In the genomic region with DNA sequence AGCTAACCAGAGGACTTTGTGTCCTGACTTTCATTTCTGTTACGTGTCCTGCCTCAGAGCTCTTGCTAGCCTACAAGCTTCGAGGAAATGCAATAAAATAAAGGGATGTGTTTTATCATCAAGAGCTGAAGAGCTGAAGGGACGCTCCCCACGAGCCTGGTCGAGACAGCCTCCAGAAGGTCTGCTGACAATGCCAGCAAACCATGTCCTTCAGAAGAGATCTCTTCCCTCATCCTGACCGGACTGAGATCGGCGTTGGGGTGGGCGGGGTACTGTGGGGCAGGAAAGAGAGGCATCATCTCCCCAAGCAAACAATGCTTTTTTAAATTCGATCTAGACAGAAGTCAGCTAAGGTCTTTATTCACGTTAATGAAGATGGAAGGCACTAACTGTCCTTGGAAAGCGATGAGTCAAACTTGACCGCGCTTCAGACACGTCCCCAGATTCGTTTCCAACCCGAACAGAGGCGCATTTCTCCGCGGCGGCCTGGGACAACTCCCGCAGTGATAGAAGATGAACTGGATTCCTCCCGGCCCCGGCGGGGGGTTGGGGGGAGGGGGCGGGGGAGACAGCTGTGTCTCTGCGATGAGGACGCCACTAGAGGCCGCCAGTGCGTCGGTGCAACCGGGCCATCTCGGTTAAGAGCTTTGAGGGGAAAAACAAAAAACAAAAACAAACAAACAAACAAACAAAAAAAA, we compare ENCODE assay signal across 9 mouse cellular contexts. TPM values are rescaled to one million over a fixed set of nuclear protein-coding genes. Genes with fewer than 3 reads are reported as not detected.
DNase-seq lines count a peak whose midpoint lies in the region; ATAC-seq and TF ChIP-seq lines count a peak whose summit lies in the region.
"Had no signal": no experiment of that assay in that cellular context is flagged by ENCODE, and none has a peak within 500 bp of the region (broad histone marks: within the 10 kb centered on the region; RNA-seq: fewer than 3 reads in every experiment).

No protein-coding gene starts in this region.

- H3K9me3 ChIP-seq in CH12.LX (replicated peaks; ENCODE audit: low read length), result no peaks in the 10 kb centered on the region
- H3K9me3 ChIP-seq in forebrain, embryonic 15.5 days, result no peaks in the 10 kb centered on the region
- H3K9me3 ChIP-seq in hindbrain, embryonic 10.5 days, result no peaks in the 10 kb centered on the region

- peaks cover 6 to 32% of the 10 kb centered on the region in 2 experiments for H3K4me1 ChIP-seq in CH12.LX (ENCODE audit: control insufficient read depth in 1 of 2, insufficient read depth in 2 of 2)
- H3K4me1 ChIP-seq in forebrain, embryonic 15.5 days, result peaks cover 68% of the 10 kb centered on the region
- peaks cover 62% of the 10 kb centered on the region for H3K4me1 ChIP-seq in hindbrain, embryonic 10.5 days (replicated peaks)

- H3K79me2 ChIP-seq in CH12.LX (replicated peaks; ENCODE audit: control insufficient read depth, extremely low read depth, insufficient read depth, poor library complexity, severe bottlenecking) (no peaks in the 10 kb centered on the region), macrophage (ENCODE audit: inconsistent target) (peaks cover 79% of the 10 kb centered on the region)

- peak overlapping the region; percentile 91 for H3K4me2 ChIP-seq in CH12.LX (ENCODE audit: insufficient read depth, low read depth, poor library complexity, severe bottlenecking)
- H3K4me2 ChIP-seq in forebrain, embryonic 15.5 days (replicated peaks), result peak overlapping the region; percentile 76

- H3K27me3 ChIP-seq in CH12.LX (replicated peaks), result peaks cover 41% of the 10 kb centered on the region
- H3K27me3 ChIP-seq in forebrain, embryonic 15.5 days, result peaks cover 19% of the 10 kb centered on the region; the same call in 1 of the 2 replicates
- peaks cover 71% of the 10 kb centered on the region for H3K27me3 ChIP-seq in hindbrain, embryonic 10.5 days (ENCODE audit: insufficient read depth, poor library complexity, severe bottlenecking)

- H3K27ac ChIP-seq in CH12.LX (ENCODE audit: insufficient read depth, low read depth) (no peak overlapping the region), macrophage (peak overlapping the region; percentile 78)
- H3K27ac ChIP-seq in forebrain, embryonic 15.5 days (replicated peaks), result peak overlapping the region; percentile 54
- H3K27ac ChIP-seq in hindbrain, embryonic 10.5 days, result 0 out of 2 replicates have a peak overlapping the region, but pooled peaks have one; percentile 54

- TF ChIP-seq CTCF in CH12.LX (conservative IDR thresholded peaks at IDR 0.05 in 1 of 2, IDR thresholded peaks at IDR 0.05 in 1 of 2; ENCODE audit: low read depth in 2 of 2, low read length in 2 of 2), result peak in 1 of 2 experiments; percentile 56; a peak in 2 of 4 replicates

- dilution Hi-C loops in CH12.LX (cut with MboI; ENCODE audit: extremely low pct_ligation_motif_present, extremely low pct_unique_long_range_greater_than_20kb, low sequenced_read_pairs), result no loop called here

- H3K36me3 ChIP-seq in CH12.LX (replicated peaks in 1 of 2; ENCODE audit: control insufficient read depth in 1 of 2, insufficient read depth in 1 of 2, low read length in 1 of 2) (no peaks in the 10 kb centered on the region), macrophage (ENCODE audit: inconsistent target) (no peaks in the 10 kb centered on the region)
- H3K36me3 ChIP-seq in forebrain, embryonic 15.5 days, result no peaks in the 10 kb centered on the region
- H3K36me3 ChIP-seq in hindbrain, embryonic 10.5 days, result no peaks in the 10 kb centered on the region

- H3K9ac ChIP-seq in CH12.LX (ENCODE audit: insufficient read depth, low read depth), result peak overlapping the region; percentile 11; the same call in 1 of the 2 replicates
- peak overlapping the region; percentile 38 for H3K9ac ChIP-seq in forebrain, embryonic 15.5 days (replicated peaks)

- in situ Hi-C loops in CH12.LX (cut with MboI; ENCODE audit: low pct_ligation_motif_present, low pct_unique_long_range_greater_than_20kb, low sequenced_read_pairs), result loop anchor here (5.0 to 25.0 kb wide), 5 partner anchors 654 to 1279 kb away; no protein-coding TSS in a partner anchor

- peak; percentile 64 for DNase-seq in CH12.LX (ENCODE audit: extremely low read depth)
- peak; percentile 84 for DNase-seq in brain, adult 2 months (ENCODE audit: low read depth, low spot score)
- DNase-seq in hindbrain, embryonic 10.5 days (ENCODE audit: low spot score), result peak; percentile 79
- DNase-seq in layer of hippocampus, postnatal 25 days (ENCODE audit: extremely low spot score in 1 of 2, low spot score in 1 of 2), result peak; percentile 51 to 77
- DNase-seq in right cerebral cortex, postnatal 25 days, result peak; percentile 68

- TF ChIP-seq EP300 in CH12.LX (IDR thresholded peaks at IDR 0.05; ENCODE audit: low read length), result no peak

- H3K4me3 ChIP-seq in CH12.LX (replicated peaks in 1 of 3; ENCODE audit: low read depth in 2 of 3, low read length in 2 of 3, poor library complexity in 1 of 3) (peak overlapping the region; percentile 1 to 50 (median 39)), macrophage (ENCODE audit: inconsistent target) (peak overlapping the region; percentile 33)
- H3K4me3 ChIP-seq in forebrain, embryonic 15.5 days, result peak overlapping the region; percentile 75
- H3K4me3 ChIP-seq in hindbrain, embryonic 10.5 days, result peak overlapping the region; percentile 53

- ATAC-seq in forebrain, embryonic 15.5 days (replicated peaks), result no peak
- ATAC-seq in megakaryocyte-erythroid progenitor cell, adult 5-6 weeks (replicated peaks; ENCODE audit: low FRiP score, low TSS enrichment, poor library complexity, severe bottlenecking), result no peak; the same call in 1 of the 2 replicates

- peak; percentile 17 for TF ChIP-seq RAD21 in CH12.LX (IDR thresholded peaks at IDR 0.05; ENCODE audit: low read depth, low read length)

- no peak for TF ChIP-seq POLR2A in CH12.LX (IDR thresholded peaks at IDR 0.05; ENCODE audit: low read depth, low read length)

- 1% methylated on average over 33 of the region's 33 CpGs for WGBS in forebrain, embryonic 15.5 days
- WGBS in hindbrain, embryonic 10.5 days, result 1% methylated on average over 33 of the region's 33 CpGs
- 3% methylated on average over 32 of the region's 33 CpGs for WGBS in macrophage (ENCODE audit: missing documents)

TF ChIP-seq in CH12.LX, 34 proteins besides CTCF, POLR2A, EP300 and RAD21 (continues in another document):
- TF ChIP-seq ZMIZ1 (IDR thresholded peaks at IDR 0.05; ENCODE audit: low read depth, low read length), result no peak
- TF ChIP-seq MYC (IDR thresholded peaks at IDR 0.05; ENCODE audit: low read depth, low read length), result no peak
- TF ChIP-seq CHD2 (IDR thresholded peaks at IDR 0.05; ENCODE audit: low read length), result no peak
- no peak for TF ChIP-seq HCFC1 (IDR thresholded peaks at IDR 0.05; ENCODE audit: low read depth, low read length)
- TF ChIP-seq SMC3 (IDR thresholded peaks at IDR 0.05; ENCODE audit: low read depth, low read length), result no peak; the same call in 1 of the 2 replicates
- TF ChIP-seq TCF12 (IDR thresholded peaks at IDR 0.05; ENCODE audit: low read depth, low read length), result no peak
- no peak for TF ChIP-seq MXI1 (IDR thresholded peaks at IDR 0.05; ENCODE audit: low read depth, low read length)
- TF ChIP-seq MAX (IDR thresholded peaks at IDR 0.05; ENCODE audit: low read length), result no peak
- no peak for TF ChIP-seq RCOR1 (conservative IDR thresholded peaks at IDR 0.05; ENCODE audit: low read depth, low read length)
- TF ChIP-seq POLR2AphosphoS2 (IDR thresholded peaks at IDR 0.05; ENCODE audit: low read depth, low read length), result no peak
- no peak for TF ChIP-seq MAFK (IDR thresholded peaks at IDR 0.05; ENCODE audit: insufficient replicate concordance, low read length)

RNA-seq across cellular contexts. Expression of a gene that starts 5.2 kb away (rescaled TPM):
- total RNA-seq in CH12.LX (2012; rRNA removed), result not detected in 2 replicates
- not detected in 2 replicates for total RNA-seq in CH12.LX (2014; rRNA removed)
- not detected in 2 replicates for polyA plus RNA-seq in CH12.LX (2012; ENCODE audit: insufficient read length, low read depth)
- polyA plus RNA-seq in forebrain, embryonic 15.5 days (2015; fragmentation: Nextera tagmentation; extraction: Ambion mirVana), result 17.2 TPM in 1 of 2 replicates, not detected in the other
- not detected in 2 replicates for polyA plus RNA-seq in hindbrain, embryonic 10.5 days (2016; fragmentation: Nextera tagmentation; extraction: Ambion mirVana)
- total RNA-seq in layer of hippocampus, postnatal 25 days (2021), result not detected
- not detected for total RNA-seq in macrophage (2018; cell fraction: chromatin; rRNA removed)
- total RNA-seq in macrophage (2018; cell fraction: cytosol; rRNA removed), result not detected
- not detected for total RNA-seq in macrophage (2018; cell fraction: nucleus; rRNA removed)
- polyA plus RNA-seq in macrophage (2018), result not detected in 3 replicates
- not detected in 2 replicates for total RNA-seq in megakaryocyte-erythroid progenitor cell, adult 5-6 weeks (2014; fragmentation: Nextera tagmentation)
- not detected in 2 replicates for total RNA-seq in megakaryocyte-erythroid progenitor cell, adult 5-6 weeks (2017)
- total RNA-seq: common myeloid progenitor, adult 5-6 weeks had no signal

RNA-seq across cellular contexts. Expression of a gene that starts 5.6 kb away (rescaled TPM):
- total RNA-seq in CH12.LX (2012; rRNA removed) (0.17 and 0.25 TPM in 2 replicates), CH12.LX (2014; rRNA removed) (0.20 and 0.27 TPM in 2 replicates)
- polyA plus RNA-seq in CH12.LX (2012; ENCODE audit: insufficient read length, low read depth) (0.60 and 0.72 TPM in 2 replicates), macrophage (2018) (17.7 to 34.4 TPM (median 23.6 TPM) in 3 replicates)
- 1.6 and 2.6 TPM in 2 replicates for polyA plus RNA-seq in forebrain, embryonic 15.5 days (2015; fragmentation: Nextera tagmentation; extraction: Ambion mirVana)
- polyA plus RNA-seq in hindbrain, embryonic 10.5 days (2016; fragmentation: Nextera tagmentation; extraction: Ambion mirVana), result 0.16 and 0.19 TPM in 2 replicates
- total RNA-seq in layer of hippocampus, postnatal 25 days (2021), result 10 to 100 TPM; 50.2 to 53.1 TPM
- total RNA-seq in macrophage (2018; cell fraction: chromatin; rRNA removed), result 100 to 1,000 TPM in 6 of 26 experiments, 10 to 100 TPM in 20; 33.1 to 151 (median 74.7) TPM
- 10 to 100 TPM; 21.2 to 66.1 (median 30.9) TPM for total RNA-seq in macrophage (2018; cell fraction: cytosol; rRNA removed)
- 100 to 1,000 TPM in 8 of 26 experiments, 10 to 100 TPM in 18; 32.3 to 131 (median 80.4) TPM for total RNA-seq in macrophage (2018; cell fraction: nucleus; rRNA removed)
- total RNA-seq in megakaryocyte-erythroid progenitor cell, adult 5-6 weeks (2014; fragmentation: Nextera tagmentation), result 1.2 TPM in 1 of 2 replicates, not detected in the other
- total RNA-seq in megakaryocyte-erythroid progenitor cell, adult 5-6 weeks (2017), result 0.61 and 1.3 TPM in 2 replicates

RNA-seq across cellular contexts. Expression of a gene that starts 50.8 kb away (rescaled TPM):
- total RNA-seq in CH12.LX (2012; rRNA removed), result not detected in 2 replicates
- not detected in 2 replicates for total RNA-seq in CH12.LX (2014; rRNA removed)
- polyA plus RNA-seq in CH12.LX (2012; ENCODE audit: insufficient read length, low read depth), result not detected in 2 replicates
- polyA plus RNA-seq in forebrain, embryonic 15.5 days (2015; fragmentation: Nextera tagmentation; extraction: Ambion mirVana), result not detected in 2 replicates
- polyA plus RNA-seq in hindbrain, embryonic 10.5 days (2016; fragmentation: Nextera tagmentation; extraction: Ambion mirVana), result not detected in 2 replicates
- under 1 TPM; 0.47 to 0.49 TPM for total RNA-seq in layer of hippocampus, postnatal 25 days (2021)
- total RNA-seq in macrophage (2018; cell fraction: chromatin; rRNA removed), result not detected
- total RNA-seq in macrophage (2018; cell fraction: cytosol; rRNA removed), result not detected
- not detected for total RNA-seq in macrophage (2018; cell fraction: nucleus; rRNA removed)
- polyA plus RNA-seq in macrophage (2018), result not detected in 3 replicates
- total RNA-seq in megakaryocyte-erythroid progenitor cell, adult 5-6 weeks (2014; fragmentation: Nextera tagmentation), result not detected in 2 replicates
- not detected in 2 replicates for total RNA-seq in megakaryocyte-erythroid progenitor cell, adult 5-6 weeks (2017)
- total RNA-seq: common myeloid progenitor, adult 5-6 weeks had no signal
